Mouse (Mus musculus): ENCODE data around the gene Rad51d.
"Not testable (repeated sequence)": the region's sequence is repeated elsewhere in the genome, so short reads cannot be mapped to it uniquely, and the experiment has no call there.

Gene Rad51d

GRCm38 (mm10) chr11:82856032-82856431, 34.4 kb downstream of the Rad51d start:
- no peak for DNase-seq (ENCODE audit: low read depth, low spot score)

GRCm38 (mm10) chr11:82855327-82855973, 35.0 kb downstream of the Rad51d start:
- no peak for DNase-seq (ENCODE audit: low read depth, low spot score)

- no peak for DNase-seq (ENCODE audit: low read depth, low spot score)
Observed at GRCm38 (mm10) chr11:82854111-82854510, 36.3 kb downstream of the Rad51d start.

- no peak for DNase-seq (ENCODE audit: low read depth, low spot score)
Observed at GRCm38 (mm10) chr11:82852958-82853357, 37.5 kb downstream of the Rad51d start.

GRCm38 (mm10) chr11:82852540-82852939, 37.9 kb downstream of the Rad51d start:
- DNase-seq (ENCODE audit: low read depth, low spot score) = no peak

GRCm38 (mm10) chr11:82852115-82852514, 38.3 kb downstream of the Rad51d start:
- no peak for DNase-seq (ENCODE audit: low read depth, low spot score)

GRCm38 (mm10) chr11:82850259-82850658, 40.2 kb downstream of the Rad51d start:
- DNase-seq (ENCODE audit: low read depth, low spot score) = no peak

- no peak for DNase-seq (ENCODE audit: low read depth, low spot score)
Observed at GRCm38 (mm10) chr11:82847571-82848000, 42.8 kb downstream of the Rad51d start.

- no peak for DNase-seq (ENCODE audit: low read depth, low spot score)
Observed at GRCm38 (mm10) chr11:82846938-82847337, 43.5 kb downstream of the Rad51d start.

- no peak for DNase-seq (ENCODE audit: low read depth, low spot score)
Observed at GRCm38 (mm10) chr11:82846079-82846436, 44.4 kb downstream of the Rad51d start.

- peak; percentile 87 for DNase-seq (ENCODE audit: low read depth, low spot score)
Observed at GRCm38 (mm10) chr11:82845415-82846078, 44.9 kb downstream of the Rad51d start.

- no peak for DNase-seq (ENCODE audit: low read depth, low spot score)
Observed at GRCm38 (mm10) chr11:82844771-82845414, 45.5 kb downstream of the Rad51d start.

- DNase-seq (ENCODE audit: low read depth, low spot score) = no peak
Observed at GRCm38 (mm10) chr11:82838511-82838910, 51.9 kb downstream of the Rad51d start.

- DNase-seq (ENCODE audit: low read depth, low spot score) = no peak
Observed at GRCm38 (mm10) chr11:82837848-82838247, 52.6 kb downstream of the Rad51d start.

GRCm38 (mm10) chr11:82837192-82837591, 53.2 kb downstream of the Rad51d start:
- DNase-seq (ENCODE audit: low read depth, low spot score) = no peak

- no peak for DNase-seq (ENCODE audit: low read depth, low spot score)
Observed at GRCm38 (mm10) chr11:82835616-82836432, 54.6 kb downstream of the Rad51d start.

GRCm38 (mm10) chr11:82834359-82834758, 56.1 kb downstream of the Rad51d start:
- DNase-seq (ENCODE audit: low read depth, low spot score) = not testable (repeated sequence)

GRCm38 (mm10) chr11:82833929-82834328, 56.5 kb downstream of the Rad51d start:
- DNase-seq (ENCODE audit: low read depth, low spot score) = no peak

GRCm38 (mm10) chr11:82832402-82832801, 58.0 kb downstream of the Rad51d start:
- DNase-seq (ENCODE audit: low read depth, low spot score) = not testable (repeated sequence)

- DNase-seq (ENCODE audit: low read depth, low spot score) = peak; percentile 60
Observed at GRCm38 (mm10) chr11:82831008-82831893, 59.2 kb downstream of the Rad51d start.

GRCm38 (mm10) chr11:82826818-82827217, 63.6 kb downstream of the Rad51d start:
- no peak for DNase-seq (ENCODE audit: low read depth, low spot score)

Measured in 3T3-L1 (cell line).